Mouse (Mus musculus): ENCODE data around the gene Nosip. TPM values are rescaled to one million over a fixed set of nuclear protein-coding genes. Genes with fewer than 3 reads are reported as not detected.
"Not testable (repeated sequence)": the region's sequence is repeated elsewhere in the genome, so short reads cannot be mapped to it uniquely, and the experiment has no call there.

Gene Nosip
- total RNA-seq, 2 experiments from 2014 or later = 59.7 to 63.7 TPM

- no peak for DNase-seq (ENCODE audit: low spot score in 2 of 2)
- intact Hi-C loops (cut with DNase I) = loop anchor here (5.0 kb wide), 1 partner anchor 40 kb away; the partner anchor contains the start of gene Rps11
Measured at GRCm38 (mm10) chr7:45082401-45083299, 20.4 kb downstream of the Nosip start.

- intact Hi-C loops (cut with DNase I) = loop anchor here (5.0 kb wide), 1 partner anchor 39 kb away; the partner anchor contains the start of gene Rps11
- DNase-seq (ENCODE audit: low spot score in 2 of 2) = no peak
Measured at GRCm38 (mm10) chr7:45083300-45083890, 21.2 kb downstream of the Nosip start.

- intact Hi-C loops (cut with DNase I) = no loop called here
- DNase-seq (ENCODE audit: low spot score in 2 of 2) = no peak
Measured at GRCm38 (mm10) chr7:45086084-45086483, 23.9 kb downstream of the Nosip start.

DNA sequence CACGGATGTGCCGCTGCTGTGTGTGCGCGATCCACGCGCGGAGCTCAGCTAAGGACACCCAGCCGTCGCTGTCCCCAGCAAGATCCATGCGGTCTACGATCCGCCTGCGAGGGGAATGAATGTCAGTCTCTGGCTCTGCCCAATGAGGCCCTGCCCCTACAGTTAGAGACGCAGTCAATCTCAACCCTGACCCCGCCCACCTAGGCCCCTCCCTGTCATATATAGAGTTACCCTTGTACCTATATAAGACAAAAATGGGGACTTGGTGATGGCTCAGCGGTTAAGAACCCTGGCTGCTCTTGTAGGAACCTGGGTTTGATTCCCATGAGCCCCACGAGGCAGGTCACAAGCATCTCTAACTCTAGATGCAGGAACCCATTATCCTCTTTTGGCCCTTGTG, 26.4 kb downstream of the Nosip start:
- no peak for DNase-seq (ENCODE audit: low spot score in 2 of 2)
- intact Hi-C loops (cut with DNase I) = no loop called here

GRCm38 (mm10) chr7:45090251-45090977, 28.2 kb downstream of the Nosip start:
- no peak for DNase-seq (ENCODE audit: low spot score in 2 of 2)
- intact Hi-C loops (cut with DNase I) = no loop called here

GRCm38 (mm10) chr7:45091001-45091990, 29.1 kb downstream of the Nosip start:
- no peak for DNase-seq (ENCODE audit: low spot score in 2 of 2)
- intact Hi-C loops (cut with DNase I) = no loop called here

DNA sequence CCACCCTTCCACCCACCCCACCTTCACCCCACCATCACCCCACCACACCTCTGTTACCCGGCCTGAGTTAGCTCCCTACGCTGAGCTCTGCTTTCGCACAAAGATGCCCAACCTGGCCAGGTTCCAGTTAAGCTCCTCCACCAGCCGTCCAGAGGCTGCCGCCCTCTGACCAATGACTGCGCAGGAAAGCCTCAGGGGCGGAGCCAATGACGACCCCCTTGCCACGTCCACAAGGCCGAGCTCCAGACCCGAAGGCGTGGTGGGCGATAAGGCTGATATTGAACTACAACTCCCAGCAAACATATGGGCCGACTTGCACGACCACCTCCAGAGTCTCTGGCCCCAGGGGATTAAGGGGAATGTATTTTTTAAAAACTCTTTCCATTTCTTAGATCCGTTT, 29.8 kb downstream of the Nosip start, which contains the start of gene Rcn3:
Rcn3 (minus strand) TSS at position 174 of the 400 bp plus-strand sequence.
- intact Hi-C loops (cut with DNase I) = no loop called here
- peak in 1 of 2 experiments; percentile 25 for DNase-seq (ENCODE audit: low spot score in 2 of 2)

DNA sequence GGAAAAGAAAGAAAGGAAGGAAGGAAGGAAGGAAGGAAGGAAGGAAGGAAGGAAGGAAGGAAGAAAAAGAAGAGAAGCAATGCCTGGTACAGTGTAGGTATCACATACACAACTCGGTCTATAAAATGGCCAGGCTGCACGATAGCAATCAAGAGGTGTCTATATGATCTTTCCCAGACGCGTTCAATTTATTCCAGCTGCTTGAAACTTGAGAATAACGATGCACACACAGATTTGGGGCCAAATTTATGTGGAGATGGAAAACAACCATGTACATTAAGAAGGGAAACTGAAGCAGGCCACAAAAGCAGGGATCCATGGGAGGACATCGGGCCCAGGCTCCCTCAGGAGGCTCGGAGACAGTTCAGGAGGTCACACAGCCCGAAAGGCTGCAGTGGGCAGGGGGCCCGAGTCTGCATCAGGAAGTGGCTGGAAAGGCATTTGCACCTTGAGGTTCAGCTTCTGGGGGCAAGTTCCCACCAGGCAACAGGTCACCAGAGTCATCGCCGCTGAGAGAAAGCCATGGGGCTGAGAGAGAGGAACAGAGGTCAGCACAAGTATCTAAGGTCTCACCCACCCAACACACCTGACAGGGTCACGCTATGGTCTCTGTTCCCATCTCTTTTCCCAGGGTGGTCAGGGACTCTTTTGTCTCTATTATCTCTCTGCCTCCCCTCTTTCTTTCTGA, 30.7 kb downstream of the Nosip start:
- intact Hi-C loops (cut with DNase I) = no loop called here
- DNase-seq (ENCODE audit: low spot score in 2 of 2) = no peak

DNA sequence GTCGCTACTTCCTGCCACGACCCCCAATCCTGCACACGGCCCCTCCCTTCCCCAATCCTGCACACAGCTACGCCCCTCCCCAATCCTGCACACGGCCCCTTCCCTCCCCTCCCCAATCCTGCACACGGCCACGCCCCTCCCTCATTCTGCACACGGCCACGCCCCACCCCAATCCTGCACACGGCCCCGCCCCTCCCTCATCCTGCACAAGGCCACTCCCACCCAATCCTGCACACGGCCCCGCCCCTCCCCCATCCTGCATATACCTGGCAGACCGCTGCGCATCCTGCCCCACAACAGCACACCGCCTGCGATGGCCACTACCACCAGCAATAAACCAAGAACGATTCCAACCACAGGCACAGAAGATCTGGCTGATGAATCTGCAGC, 31.3 kb downstream of the Nosip start:
- intact Hi-C loops (cut with DNase I) = no loop called here
- DNase-seq (ENCODE audit: low spot score in 2 of 2) = no peak

GRCm38 (mm10) chr7:45094121-45094520, 31.9 kb downstream of the Nosip start:
- intact Hi-C loops (cut with DNase I) = no loop called here
- DNase-seq (ENCODE audit: low spot score in 2 of 2) = no peak

DNA sequence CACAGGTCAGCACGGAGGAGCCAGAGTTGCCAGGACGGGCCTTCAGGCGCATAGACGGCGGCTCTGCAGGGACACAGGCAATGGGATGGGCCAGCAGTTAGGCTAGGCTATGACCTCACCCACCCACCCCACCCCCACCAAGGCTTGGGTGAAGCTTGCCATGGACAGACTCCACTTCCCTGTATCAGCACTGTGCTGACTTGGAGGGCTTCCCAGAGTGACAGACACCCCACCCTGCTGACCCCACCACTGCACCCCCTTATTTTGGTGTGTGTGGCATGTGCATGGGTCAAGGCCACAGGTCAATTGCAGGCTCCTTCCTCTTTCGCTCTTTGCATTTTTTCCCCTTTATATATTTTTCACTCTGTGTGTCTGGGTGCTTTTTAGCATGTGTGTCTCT, 33.1 kb downstream of the Nosip start:
- intact Hi-C loops (cut with DNase I) = no loop called here
- no peak for DNase-seq (ENCODE audit: low spot score in 2 of 2)

DNA sequence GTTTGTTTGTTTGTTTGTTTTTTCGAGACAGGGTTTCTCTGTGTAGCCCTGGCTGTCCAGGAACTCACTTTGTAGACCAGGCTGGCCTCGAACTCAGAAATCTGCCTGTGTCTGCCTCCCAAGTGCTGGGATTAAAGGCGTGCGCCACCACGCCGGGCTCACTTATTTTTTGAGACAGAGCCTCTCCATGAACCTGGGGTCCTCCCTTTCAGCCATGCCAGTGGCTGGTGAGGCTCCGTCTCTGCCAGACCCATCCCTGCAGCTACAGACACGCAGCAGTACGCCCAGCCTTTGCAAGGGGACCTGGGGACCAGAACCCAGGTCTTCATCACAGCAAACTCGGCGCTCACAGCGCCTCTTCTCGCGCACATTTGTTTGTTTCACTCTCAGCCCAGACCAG, 33.7 kb downstream of the Nosip start:
- DNase-seq (ENCODE audit: low spot score in 2 of 2); intact Hi-C loops (cut with DNase I): not testable (repeated sequence)

DNA sequence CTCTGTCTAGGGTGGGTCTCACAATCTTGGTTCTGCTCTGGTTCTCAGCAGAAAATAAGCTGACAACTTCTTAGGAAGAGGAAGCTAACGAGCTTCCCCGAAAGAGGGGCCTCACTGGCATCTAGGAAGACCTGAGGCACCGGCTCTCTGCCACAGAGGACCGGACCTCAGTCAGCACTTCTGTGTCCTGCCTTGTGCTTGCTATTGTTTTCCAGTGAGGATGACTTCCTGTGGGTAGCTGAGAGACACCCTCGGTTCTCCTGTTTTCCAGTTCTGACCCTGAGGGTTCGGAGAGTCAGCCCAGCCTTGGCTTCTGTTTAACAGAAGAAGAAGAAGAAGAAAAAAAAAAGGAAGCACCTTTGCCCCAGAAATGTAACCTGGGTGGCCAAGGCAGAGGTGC, 35.2 kb downstream of the Nosip start:
- intact Hi-C loops (cut with DNase I) = no loop called here

DNA sequence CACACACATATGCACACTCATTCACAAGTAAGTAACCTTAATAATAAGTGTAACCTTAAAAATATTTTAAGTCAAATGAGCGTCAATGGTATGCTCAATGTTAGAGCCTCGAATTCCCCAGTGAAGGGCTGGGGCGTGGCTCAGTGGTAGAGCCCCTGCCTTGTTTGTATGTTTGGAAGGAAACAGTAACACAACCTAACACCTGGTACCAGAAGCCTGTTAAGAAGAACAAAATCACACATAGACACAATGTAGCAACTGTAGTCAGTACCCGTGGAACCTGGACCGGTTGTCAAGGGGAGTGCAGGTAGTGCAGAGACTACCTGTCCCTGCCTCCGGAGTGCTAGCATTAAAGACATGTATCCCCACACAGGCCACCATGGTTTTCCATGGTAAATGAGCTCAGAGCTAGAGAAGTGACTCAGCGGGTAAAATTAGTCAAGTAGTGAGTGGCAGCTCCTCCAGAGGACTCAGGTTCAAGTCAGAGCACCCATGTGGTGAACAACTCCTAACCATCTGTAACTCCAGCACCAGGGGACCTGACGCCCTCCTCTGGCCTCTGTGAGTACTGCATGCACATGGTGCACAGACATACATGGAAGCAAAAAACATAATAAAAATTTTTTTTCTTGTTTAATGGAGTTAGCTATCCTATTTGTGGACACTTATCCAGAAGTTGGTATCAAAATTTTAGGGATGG, 36.5 kb downstream of the Nosip start:
- intact Hi-C loops (cut with DNase I) = no loop called here
- DNase-seq (ENCODE audit: low spot score in 2 of 2) = no peak

More for the DNA sequence above, 35.2 kb downstream of the Nosip start:
- no peak for DNase-seq (ENCODE audit: low spot score in 2 of 2)

DNA sequence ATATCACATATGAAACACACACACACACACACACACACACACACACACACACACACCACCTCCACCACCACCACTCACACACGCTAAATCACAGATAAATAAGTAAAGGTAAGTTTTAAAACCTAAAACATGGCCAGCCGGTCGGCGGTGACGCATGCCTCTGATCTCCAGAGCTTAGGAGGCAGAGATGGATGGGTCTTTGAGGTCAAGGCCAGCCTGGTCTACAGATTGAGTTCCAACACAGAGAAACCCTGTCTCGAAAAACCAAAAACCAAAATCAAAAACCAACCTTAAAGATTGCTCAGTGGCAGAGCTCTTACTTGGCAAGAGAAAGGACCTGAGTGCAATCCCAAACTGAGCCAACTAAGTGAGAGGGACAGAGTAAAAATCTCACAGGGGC, 37.8 kb downstream of the Nosip start:
- no peak for DNase-seq (ENCODE audit: low spot score in 2 of 2)
- intact Hi-C loops (cut with DNase I) = no loop called here

GRCm38 (mm10) chr7:45102441-45102840, 40.2 kb downstream of the Nosip start:
- no peak for DNase-seq (ENCODE audit: low spot score in 2 of 2)
- intact Hi-C loops (cut with DNase I) = no loop called here

GRCm38 (mm10) chr7:45102940-45103585, 40.8 kb downstream of the Nosip start:
- intact Hi-C loops (cut with DNase I) = no loop called here
- no peak for DNase-seq (ENCODE audit: low spot score in 2 of 2)

Data from left cerebral cortex, postnatal 36 days (tissue).